Mouse (Mus musculus): Measurements from ENCODE around the gene Ntm.

Ntm gene

GRCm38 (mm10) chr9:29130717-29131292 lies 832.1 kb downstream of the Ntm start:
- no peak for DNase-seq (ENCODE audit: low spot score)

DNA sequence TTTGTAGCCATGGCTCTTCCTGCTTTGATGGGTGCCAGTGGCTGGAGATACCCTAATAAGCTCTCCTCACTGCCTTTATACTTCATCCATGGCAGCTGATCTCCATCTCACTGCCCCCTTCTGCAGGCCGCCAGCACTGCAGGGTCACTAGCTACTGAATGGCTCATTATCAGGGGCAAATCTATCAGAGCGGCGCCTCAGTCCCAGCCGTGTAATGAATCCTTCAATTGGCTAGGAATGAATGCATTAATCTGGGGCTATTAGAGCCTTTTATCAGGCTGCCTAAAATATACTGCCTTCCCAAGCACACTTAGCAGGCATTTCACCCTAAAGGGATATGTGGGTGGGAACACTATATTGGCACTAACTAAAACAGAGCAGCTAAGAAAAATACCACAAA lies 832.6 kb downstream of the Ntm start:
- no peak for DNase-seq (ENCODE audit: low spot score)

GRCm38 (mm10) chr9:29128416-29128815 lies 834.5 kb downstream of the Ntm start:
- no peak for DNase-seq (ENCODE audit: low spot score)

DNA sequence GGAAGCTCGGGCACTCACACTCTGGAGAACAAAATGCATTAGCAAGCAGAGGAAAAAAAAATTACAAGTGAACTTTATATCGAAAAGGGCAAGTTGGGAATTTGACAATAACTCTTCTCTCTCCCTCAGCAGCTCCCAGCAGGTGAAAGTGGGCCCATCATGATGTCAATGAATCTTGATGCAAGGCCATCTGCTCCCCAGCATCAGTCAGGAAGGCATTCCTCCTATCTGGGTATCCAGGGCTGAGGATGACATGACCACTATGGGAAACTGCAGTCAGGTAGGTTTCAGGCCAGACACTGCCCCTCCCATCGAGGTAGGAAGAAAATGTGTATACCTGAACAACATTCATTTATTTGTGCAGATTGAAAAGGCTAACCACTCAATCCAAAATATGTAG lies 838.5 kb downstream of the Ntm start:
- no peak for DNase-seq (ENCODE audit: low spot score)

DNA sequence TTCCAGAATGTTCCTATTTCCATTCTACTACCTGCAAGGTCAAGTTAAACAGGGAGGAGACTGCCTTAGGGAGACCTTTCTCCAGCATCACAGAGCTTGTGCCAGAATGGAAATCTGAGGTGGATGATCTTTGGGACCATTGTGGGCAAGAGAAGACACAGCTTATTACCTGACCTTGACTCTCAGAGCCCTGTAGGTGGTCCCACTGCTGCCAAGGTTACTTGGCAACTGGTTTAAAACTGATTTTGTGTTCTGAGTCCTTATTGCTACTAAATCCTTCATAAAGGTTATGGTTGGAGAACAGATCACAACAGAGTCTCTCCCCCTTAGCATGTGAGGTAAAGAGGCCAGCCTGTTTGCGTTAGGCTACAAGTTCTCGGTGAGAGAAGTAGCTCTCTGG lies 839.1 kb downstream of the Ntm start:
- DNase-seq (ENCODE audit: low spot score) = no peak

DNA sequence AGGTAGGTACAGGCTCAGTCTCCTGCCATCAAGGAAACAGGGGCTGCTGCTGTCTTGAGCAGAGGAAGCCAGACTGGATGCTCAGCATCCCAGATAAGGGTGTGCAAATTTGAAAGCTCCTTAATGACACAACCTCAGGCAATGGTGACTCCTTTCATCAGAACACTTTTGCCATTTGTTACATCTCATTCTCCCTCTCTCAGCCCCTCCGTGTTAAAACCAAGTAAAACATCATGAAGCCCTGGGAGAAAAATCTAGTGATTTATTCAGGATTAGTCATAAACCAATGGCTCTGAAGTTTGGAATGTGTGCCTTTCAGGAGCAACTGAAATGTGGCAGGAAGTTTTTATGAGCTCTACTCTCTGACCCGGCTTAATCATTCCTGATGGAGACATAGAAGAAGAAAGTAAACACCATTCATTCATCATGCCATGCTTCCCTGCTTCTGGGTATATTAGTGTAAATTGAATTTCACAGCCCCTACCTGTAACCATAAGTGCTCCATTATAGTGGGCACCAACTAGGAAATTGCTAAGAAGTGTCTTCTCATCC lies 845.3 kb downstream of the Ntm start:
- no peak for DNase-seq (ENCODE audit: low spot score)

DNA sequence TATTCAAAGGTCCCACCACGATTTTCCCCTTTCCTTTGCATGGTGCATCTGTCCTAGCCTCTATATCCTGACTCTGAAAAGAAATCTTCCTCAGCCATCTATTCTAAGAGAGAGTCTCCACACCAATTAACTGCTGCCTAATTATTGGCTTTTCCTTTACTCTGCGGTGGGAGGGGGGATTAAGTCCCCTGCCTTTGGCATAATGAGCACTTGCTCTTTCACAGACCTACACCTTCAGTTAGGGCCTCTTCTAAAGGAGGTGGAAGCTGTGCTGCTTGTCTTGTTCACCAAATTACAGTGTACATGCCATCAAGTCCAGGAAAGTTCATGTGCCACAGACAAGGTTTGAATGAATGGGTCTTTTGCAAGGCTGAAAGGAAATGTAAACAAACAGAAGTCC lies 847.6 kb downstream of the Ntm start:
- no peak for DNase-seq (ENCODE audit: low spot score)

DNA sequence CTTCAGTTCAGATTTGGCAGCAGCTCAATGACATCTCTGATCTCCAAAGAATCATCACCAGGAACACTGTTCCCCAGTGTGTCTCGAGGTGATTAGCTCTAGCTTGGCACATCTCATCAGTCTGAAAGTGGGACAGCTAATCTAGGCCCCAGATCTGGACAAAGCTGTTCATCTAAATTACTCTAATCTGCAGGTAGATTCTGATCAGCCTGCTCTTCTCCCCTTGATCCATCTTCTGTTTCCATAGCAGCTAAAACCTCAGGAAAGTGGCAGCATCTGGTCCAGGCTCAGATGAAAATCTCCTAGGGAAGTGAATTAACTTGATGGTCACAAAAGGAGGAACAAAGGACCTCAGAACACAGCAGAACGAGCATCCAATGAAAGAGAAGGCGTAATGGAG lies 856.2 kb downstream of the Ntm start:
- no peak for DNase-seq (ENCODE audit: low spot score)

GRCm38 (mm10) chr9:29104442-29104841 lies 858.5 kb downstream of the Ntm start:
- DNase-seq (ENCODE audit: low spot score) = no peak

- DNase-seq (ENCODE audit: low spot score) = no peak
These were observed 858.9 kb downstream of the Ntm start for GRCm38 (mm10) chr9:29103993-29104392.

DNA sequence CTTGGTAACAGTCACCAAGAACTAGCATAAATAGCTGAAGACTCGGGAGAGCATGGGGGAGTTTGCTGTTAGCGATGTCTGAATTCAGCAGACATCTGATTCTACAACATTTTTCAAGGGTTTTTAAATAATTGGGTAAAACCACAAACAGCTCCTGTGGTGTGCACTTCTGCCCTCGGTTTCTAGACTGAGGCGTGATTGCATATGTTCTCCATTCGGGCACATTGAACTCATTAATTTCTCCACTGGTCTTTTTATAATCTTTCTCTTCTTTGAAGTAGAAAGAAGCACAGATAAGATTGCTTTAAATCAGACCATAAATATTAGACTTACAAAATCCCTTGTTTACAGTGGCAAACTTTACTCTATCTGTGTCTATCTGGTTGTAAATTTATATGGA lies 862.3 kb downstream of the Ntm start:
- no peak for DNase-seq (ENCODE audit: low spot score)

DNA sequence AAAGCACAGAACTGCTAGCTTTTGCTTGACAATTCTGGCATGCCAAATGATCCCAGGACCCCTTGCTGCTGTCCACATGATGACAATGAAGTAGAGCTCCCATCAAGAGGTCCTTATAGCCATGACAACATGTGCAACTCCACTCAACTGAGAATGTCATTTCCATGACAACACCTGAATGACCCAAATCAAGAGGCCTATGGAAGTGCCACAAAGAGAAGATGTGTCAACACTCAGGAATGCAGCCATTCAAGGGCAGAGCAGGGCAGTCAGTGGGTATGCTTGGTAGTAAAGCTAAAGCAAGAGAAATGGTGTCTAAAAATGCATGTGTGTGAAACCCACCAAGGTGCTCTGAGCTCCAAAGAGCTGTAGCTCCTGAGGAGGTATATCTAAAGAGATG lies 870.5 kb downstream of the Ntm start:
- no peak for DNase-seq (ENCODE audit: low spot score)

GRCm38 (mm10) chr9:29088657-29089056 lies 874.3 kb downstream of the Ntm start:
- no peak for DNase-seq (ENCODE audit: low spot score)

- no peak for DNase-seq (ENCODE audit: low spot score)
These were observed 875.3 kb downstream of the Ntm start for GRCm38 (mm10) chr9:29087656-29088055.

DNA sequence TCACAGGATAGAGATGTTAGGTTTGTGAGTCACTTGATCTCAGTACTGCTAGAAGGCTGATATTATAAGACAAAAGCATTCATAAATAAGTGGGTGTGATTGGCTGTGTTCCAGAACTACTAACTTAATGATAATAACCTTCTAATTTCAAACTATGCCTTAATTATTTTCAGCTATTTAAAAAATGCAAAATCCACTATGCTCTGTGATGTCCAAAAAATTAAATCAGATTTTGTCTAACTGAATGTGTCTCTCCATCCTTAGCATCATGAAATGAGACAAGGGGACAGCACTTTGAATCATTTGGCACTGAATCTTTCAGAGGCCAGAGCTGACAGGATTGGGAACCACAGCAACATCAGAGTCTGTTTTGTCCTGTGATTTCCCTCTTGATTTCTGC lies 875.8 kb downstream of the Ntm start:
- no peak for DNase-seq (ENCODE audit: low spot score)

DNA sequence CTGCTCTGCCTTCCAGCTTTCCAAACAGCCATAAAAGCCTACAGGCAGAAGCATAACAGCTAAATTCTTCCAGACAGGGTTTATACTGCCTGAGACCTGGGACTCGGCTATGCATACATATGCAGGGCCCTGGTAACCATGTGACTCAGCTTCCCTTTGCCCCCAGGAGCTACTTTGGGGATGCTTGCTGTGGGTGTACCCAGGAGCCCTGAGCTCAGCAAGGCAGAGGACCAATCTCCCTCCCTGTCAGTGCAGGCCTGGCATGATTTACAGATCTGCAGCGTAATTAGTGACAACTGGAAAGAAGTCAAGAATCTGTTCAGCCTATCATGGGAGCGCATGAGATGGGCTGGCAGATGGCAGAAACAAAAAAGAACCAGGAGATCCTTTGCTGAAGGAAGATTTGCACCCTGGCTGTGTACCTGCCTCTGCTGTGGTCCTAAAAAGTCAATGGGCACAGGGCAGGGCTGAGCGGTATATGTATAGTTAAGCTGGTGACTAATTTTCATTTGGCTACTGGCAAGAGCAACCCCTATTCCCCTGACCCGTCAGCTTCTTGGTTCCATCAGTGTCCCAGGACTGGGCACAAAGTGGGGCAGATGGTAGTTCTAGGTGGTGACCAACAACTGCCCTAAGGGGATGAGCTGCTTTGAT lies 886.9 kb downstream of the Ntm start:
- no peak for DNase-seq (ENCODE audit: low spot score)

DNA sequence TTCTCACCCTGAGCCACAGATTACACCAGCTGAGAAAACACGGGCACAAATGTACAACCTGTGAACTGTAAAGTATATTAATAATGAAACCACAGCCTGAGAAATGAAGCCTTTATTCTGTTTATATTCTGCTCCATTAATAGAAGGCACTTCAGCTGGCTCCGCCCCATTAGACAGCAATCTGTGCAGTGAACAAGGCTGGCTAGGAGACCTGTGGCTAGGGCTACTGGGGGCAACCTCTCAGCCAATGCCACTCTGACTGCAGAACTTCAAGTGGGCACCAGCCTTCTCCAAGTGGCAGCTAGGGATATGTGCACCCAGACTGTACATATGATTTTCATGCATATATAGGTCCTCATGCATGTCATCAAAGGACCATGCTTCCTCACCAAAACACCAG lies 887.7 kb downstream of the Ntm start:
- no peak for DNase-seq (ENCODE audit: low spot score)

DNA sequence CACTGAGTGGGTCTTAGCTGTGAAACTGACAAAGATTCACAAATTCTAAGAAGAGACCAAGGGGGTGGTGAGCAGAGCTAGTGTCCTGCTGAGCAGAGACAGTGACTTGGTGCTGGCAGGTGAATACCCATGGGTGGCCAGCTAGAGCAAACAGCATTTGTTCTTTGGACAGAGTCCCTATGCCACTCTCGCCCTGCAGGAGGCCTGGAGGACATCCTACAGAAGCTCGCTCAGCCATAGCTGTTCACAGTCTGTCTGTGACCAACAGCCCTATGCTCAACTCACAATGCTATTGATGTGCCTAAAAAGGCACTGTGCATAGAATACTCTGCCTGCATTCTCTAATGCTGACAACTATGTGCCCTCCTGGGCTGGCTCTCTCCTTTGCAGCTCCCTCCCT lies 888.4 kb downstream of the Ntm start:
- no peak for DNase-seq (ENCODE audit: low spot score)

- DNase-seq (ENCODE audit: low spot score) = no peak
These were observed 890.9 kb downstream of the Ntm start for GRCm38 (mm10) chr9:29071997-29072396.

DNA sequence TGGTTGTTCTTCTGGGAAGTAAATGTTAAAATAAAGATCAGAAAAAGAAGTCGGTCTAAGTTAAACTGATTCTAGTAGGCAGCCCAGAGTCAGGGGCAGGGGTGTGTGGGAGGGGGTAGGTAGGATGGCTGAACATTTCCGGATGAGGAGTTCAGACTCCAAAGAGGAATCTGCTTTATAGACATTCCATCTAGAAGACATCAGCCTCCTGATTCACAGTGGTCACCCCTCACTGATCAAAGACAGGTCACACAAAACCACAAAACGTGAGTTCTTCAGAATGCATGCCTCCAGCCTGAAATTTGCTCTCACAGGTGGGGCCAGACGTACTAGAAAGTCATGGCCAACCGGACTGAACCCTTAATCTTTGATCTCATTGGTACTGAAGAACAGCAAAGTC lies 895.4 kb downstream of the Ntm start:
- no peak for DNase-seq (ENCODE audit: low spot score)

DNA sequence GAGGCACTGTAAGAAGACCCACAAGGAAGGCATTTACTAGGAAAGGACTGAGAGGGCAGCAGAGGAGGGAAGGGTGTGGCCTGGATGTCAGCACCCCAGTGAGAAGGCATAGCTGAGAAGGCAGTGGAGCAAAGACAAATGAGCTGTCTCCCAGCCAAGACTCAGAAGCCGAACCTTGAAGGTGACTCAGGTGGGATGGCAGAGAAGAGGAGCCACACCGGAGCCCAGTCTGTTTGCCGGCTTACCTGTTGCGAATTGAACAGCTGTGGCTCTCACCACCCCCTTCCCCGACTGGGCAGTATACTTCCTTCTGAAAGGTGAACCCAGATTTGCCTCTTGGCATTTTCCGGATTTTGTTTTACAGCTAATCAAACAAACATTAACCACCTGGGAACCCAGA lies 902.6 kb downstream of the Ntm start:
- no peak for DNase-seq (ENCODE audit: low spot score)

DNA sequence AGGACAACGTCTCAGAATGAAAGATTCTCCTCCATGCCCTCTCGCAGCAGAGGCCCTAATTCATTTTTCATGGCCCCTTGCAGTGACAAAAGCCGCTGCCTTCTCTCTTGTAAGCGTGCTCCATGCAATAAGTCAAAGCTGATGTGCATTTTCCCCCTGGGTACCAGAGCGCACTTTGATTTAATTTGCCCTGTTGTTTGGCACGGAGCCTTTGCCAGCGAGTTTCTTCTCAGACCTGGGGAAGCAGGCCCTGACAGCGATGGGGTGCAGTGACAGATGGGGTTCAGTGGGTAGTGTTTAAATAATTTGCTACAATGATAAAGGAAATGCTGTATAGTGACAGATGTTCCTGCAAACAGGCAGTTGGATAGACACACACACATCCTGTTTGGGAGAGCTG lies 904.1 kb downstream of the Ntm start:
- no peak for DNase-seq (ENCODE audit: low spot score)

DNA sequence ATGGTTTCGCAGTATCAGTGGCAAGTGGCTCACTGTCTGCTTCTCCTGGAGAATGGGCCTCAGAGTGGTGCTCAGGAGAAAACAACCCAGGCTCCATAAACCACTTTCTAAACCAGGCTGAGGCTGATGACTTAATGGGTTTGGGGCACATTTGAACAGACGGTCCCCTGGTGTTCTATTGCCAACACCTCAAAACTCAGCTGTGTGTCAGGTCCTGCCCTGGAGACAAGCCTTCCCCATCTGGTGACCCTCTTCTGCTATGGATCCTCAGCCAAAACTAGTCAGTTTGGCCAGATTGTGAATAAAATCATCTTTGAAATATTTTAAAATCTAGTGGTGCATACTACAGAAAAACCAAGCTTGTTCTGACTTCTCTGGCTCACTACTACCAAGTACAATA lies 907.3 kb downstream of the Ntm start:
- DNase-seq (ENCODE audit: low spot score) = no peak

DNA sequence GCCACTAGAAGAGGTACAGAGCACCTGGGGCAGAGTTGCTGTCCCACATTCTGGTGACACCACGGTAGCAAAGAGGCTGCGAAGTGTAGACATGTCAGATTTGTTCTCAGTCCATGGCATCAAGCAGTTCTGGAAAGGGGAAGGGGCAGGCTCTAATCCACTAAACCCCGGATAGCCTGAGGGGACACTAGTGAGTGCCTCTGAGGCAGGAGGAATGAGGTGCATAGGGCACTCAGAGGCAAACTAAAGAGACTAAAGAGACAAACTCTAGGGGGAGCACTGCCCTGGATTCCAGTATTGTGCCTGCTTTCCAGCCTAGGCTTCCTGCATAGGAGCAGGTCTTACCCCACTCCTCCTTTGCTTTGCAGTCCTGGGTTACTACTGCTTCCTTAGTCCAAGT lies 926.5 kb downstream of the Ntm start:
- DNase-seq (ENCODE audit: low spot score) = no peak

Data from ovary, postnatal 14 days (tissue).